Mouse (Mus musculus): ENCODE measurements around the gene Trp53tg5. TPM values are rescaled to one million over a fixed set of nuclear protein-coding genes. Genes with fewer than 3 reads are reported as not detected.

Trp53tg5 gene
- polyA plus RNA-seq, 1 experiment from 2014 or later, result not detected

DNA sequence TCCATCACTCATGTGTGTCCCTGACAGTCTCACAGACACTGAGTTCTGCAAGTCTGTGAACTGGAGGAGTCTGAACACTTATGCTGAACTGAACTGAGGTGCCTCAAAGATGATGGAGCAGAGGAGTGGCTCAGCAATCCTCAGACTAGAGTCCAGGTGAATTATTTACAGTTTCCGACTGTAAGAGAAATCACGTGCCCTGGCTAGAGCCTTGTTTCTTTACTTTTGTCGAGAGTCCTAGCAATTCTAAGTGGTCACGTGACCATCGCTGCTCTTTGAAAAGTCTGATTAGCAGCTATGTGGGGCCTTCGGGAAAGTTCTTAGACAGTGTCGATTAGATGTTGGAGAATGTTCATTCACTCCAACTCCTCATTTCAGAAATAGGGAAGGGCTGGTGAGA lies 15.6 kb downstream of the Trp53tg5 start:
- Histone ChIP-seq H3K27me3 (no peaks in the 10 kb centered on the region; the same call in 1 of the 2 replicates), H3K4me2 (no peak overlapping the region), H3K4me3 (no peak overlapping the region), H3K4me1 (replicated peaks) (peaks cover 43% of the 10 kb centered on the region), H3K36me3 (no peaks in the 10 kb centered on the region), H3K9ac (no peak overlapping the region), H3K9me3 (replicated peaks) (no peaks in the 10 kb centered on the region), H3K27ac (no peak overlapping the region)
- WGBS, result 51% methylated on average over 7 of the region's 7 CpGs
- ATAC-seq (replicated peaks; ENCODE audit: insufficient number of reproducible peaks, insufficient read depth, low FRiP score, low read depth), result no peak

DNA sequence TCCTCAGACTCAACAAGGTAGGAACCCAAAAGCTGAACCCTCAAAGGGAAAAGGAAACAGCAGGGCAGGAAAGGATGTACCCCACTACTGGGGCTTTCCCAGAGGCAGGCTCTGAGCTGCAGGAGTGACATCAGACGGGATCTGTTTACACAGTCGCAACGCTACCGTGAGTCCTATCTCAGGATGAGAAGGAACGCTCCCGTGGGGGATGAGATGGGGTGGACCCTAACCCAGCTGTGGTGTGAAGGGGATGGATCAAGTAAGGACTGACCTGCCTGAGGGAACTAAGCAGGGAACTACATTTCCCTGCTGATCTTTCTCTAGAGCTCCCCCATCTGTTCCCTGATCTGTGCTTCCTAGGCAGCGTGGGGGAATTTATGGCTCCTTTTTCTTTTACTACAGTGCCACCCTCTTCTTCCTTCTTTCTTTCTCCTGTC lies 16.6 kb downstream of the Trp53tg5 start, which contains the start of gene Sys1:
Gene Sys1 (plus strand): TSS at position 101 of the 437 bp plus-strand sequence.
- no peak for ATAC-seq (replicated peaks; ENCODE audit: insufficient number of reproducible peaks, insufficient read depth, low FRiP score, low read depth)
- peak within 1 kb of the TSS; percentile 31 for H3K4me2 ChIP-seq
- peak within 1 kb of the TSS; percentile 67; the same call in 1 of the 2 replicates for H3K27ac ChIP-seq
- no peaks in the 10 kb centered on the region for H3K36me3 ChIP-seq
- H3K9ac ChIP-seq, result peak within 1 kb of the TSS; percentile 15; the same call in 1 of the 2 replicates
- peak within 1 kb of the TSS; percentile 19 for H3K4me3 ChIP-seq
- 5% methylated on average over 7 of the region's 7 CpGs for WGBS
- no peaks in the 10 kb centered on the region for H3K9me3 ChIP-seq (replicated peaks)
- no peaks in the 10 kb centered on the region; the same call in 1 of the 2 replicates for H3K27me3 ChIP-seq
- peaks cover 51% of the 10 kb centered on the region for H3K4me1 ChIP-seq (replicated peaks)

DNA sequence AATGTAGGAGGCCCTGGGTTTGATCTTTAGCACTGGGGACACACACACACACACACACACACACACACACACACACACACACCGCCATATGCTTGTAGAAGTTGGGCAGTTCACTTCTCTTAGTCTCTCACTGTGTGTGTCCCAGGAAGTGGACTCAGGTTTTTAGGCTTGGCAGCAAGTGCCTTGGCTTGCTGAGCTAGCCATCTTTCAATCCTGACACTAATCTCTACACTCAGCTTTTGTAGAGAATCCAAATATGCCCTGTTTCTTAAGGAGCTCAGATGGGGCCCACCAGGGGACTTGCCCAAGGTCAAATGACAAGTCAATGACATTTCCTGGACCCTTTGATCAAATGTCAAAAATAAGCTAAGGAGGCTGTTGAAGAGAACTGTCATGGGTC lies 17.1 kb downstream of the Trp53tg5 start:
- Histone ChIP-seq H3K4me3 (no peak overlapping the region), H3K9me3 (replicated peaks) (no peaks in the 10 kb centered on the region), H3K4me2 (peak overlapping the region; percentile 31), H3K36me3 (no peaks in the 10 kb centered on the region), H3K27ac (peak overlapping the region; percentile 4; the same call in 1 of the 2 replicates), H3K27me3 (no peaks in the 10 kb centered on the region; the same call in 1 of the 2 replicates), H3K9ac (no peak overlapping the region), H3K4me1 (replicated peaks) (peaks cover 52% of the 10 kb centered on the region)
- ATAC-seq (replicated peaks; ENCODE audit: insufficient number of reproducible peaks, insufficient read depth, low FRiP score, low read depth), result no peak
- WGBS, result 88% methylated on average over 1 of the region's 1 CpGs

DNA sequence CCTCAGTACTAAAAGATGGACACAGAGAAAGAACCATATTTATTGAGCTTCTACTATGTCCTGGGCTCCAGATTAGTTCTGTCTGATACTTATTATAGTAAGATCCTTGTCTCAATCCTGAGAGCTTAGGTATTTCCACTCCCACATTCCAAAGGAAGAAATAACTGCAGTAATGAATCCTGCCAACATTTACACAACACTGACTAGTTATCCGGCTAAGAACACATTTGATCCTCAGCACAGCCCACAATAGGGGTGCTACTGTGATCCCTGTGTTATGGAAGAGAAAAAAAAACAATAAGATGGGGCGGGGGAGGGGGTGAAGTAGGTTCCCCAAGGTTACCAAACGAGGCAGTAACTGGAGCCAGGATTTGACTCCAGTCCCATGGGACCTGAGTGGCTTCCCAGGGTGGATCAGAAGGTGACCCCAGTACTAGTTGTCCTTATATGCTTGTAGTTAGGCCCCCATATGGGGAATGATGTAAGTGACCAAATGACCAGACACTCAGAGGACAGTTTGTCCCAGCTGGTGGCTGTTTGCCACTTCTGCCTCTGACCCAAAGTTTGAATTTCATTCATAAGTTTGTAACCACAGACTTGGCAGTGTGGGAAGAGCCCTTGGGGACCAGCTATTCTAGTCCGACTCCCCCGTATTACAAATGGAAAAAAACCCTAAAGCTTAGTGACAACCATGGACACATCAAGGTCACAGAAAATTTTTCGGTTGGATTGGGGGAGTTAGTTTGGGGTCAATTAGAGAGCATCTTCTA lies 17.9 kb downstream of the Trp53tg5 start:
- peaks cover 54% of the 10 kb centered on the region for H3K4me1 ChIP-seq (replicated peaks)
- no peaks in the 10 kb centered on the region for H3K9me3 ChIP-seq (replicated peaks)
- H3K4me2 ChIP-seq, result no peak overlapping the region
- H3K27me3 ChIP-seq, result no peaks in the 10 kb centered on the region; the same call in 1 of the 2 replicates
- H3K36me3 ChIP-seq, result no peaks in the 10 kb centered on the region
- 63% methylated on average over 6 of the region's 6 CpGs for WGBS
- no peak for ATAC-seq (replicated peaks; ENCODE audit: insufficient number of reproducible peaks, insufficient read depth, low FRiP score, low read depth)
- no peak overlapping the region for H3K9ac ChIP-seq
- H3K27ac ChIP-seq, result peak overlapping the region; percentile 67
- H3K4me3 ChIP-seq, result no peak overlapping the region

DNA sequence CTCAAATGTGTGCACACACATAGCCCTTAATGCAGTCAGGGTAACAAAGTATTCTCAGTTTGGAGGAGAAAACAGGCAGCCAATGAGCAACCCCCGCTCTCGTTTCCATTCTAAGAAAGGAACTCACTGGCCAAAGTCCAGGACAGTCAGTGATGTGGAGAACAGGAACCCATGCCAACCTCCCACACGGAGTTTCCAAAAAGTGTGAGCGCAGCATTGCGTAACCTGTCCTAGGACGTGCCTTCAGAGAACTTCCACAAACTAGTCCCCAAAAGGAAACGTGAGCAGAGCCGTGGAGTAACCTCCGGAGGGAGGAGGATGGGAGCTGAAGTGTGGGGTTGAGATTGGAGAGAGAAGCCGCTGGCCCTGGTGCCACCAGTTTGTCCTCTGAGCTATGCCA lies 18.7 kb downstream of the Trp53tg5 start:
- peaks cover 55% of the 10 kb centered on the region for H3K4me1 ChIP-seq (replicated peaks)
- no peaks in the 10 kb centered on the region; the same call in 1 of the 2 replicates for H3K27me3 ChIP-seq
- WGBS, result 30% methylated on average over 10 of the region's 10 CpGs
- H3K36me3 ChIP-seq, result no peaks in the 10 kb centered on the region
- peak; percentile 15; the same call in 1 of the 2 replicates for ATAC-seq (replicated peaks; ENCODE audit: insufficient number of reproducible peaks, insufficient read depth, low FRiP score, low read depth)
- no peak overlapping the region for H3K9ac ChIP-seq
- peak overlapping the region; percentile 24 for H3K4me2 ChIP-seq
- no peak overlapping the region for H3K4me3 ChIP-seq
- peak overlapping the region; percentile 67 for H3K27ac ChIP-seq
- H3K9me3 ChIP-seq (replicated peaks), result no peaks in the 10 kb centered on the region

DNA sequence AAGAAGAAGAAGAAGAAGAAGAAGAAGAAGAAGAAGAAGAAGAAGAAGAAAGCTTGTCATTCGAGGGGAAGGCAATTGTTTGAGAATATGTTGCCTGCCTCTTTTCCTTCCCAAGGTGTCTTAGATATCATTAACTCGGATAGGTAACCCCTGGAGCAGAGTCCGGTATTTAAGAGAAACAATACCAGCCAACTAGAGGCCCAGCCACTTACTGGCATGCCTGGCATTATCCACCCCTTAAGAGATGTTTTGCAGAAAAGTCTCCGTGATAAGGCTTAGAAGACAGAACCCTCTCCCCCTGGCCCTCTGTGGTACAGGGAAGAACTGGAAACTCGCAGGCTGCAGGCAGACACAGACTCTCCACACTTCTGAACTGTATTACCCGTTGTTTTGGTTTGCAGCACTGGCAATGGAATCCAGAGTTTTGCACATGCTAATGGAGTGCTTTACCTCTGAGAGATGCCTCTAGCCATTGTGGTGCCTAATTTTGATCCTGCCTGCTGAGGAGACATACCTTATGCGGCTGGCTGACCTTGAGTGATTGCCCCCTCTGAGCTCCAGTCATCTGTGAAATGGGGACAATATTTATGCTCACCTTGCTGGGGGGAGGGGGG lies 19.5 kb downstream of the Trp53tg5 start:
- Histone ChIP-seq H3K4me3 (no peak overlapping the region), H3K4me1 (replicated peaks) (peaks cover 63% of the 10 kb centered on the region), H3K27ac (no peak overlapping the region; the same call in 1 of the 2 replicates), H3K36me3 (no peaks in the 10 kb centered on the region), H3K4me2 (no peak overlapping the region), H3K9me3 (replicated peaks) (no peaks in the 10 kb centered on the region), H3K27me3 (no peaks in the 10 kb centered on the region; the same call in 1 of the 2 replicates), H3K9ac (no peak overlapping the region)
- WGBS, result 57% methylated on average over 7 of the region's 7 CpGs
- ATAC-seq (replicated peaks; ENCODE audit: insufficient number of reproducible peaks, insufficient read depth, low FRiP score, low read depth), result no peak

DNA sequence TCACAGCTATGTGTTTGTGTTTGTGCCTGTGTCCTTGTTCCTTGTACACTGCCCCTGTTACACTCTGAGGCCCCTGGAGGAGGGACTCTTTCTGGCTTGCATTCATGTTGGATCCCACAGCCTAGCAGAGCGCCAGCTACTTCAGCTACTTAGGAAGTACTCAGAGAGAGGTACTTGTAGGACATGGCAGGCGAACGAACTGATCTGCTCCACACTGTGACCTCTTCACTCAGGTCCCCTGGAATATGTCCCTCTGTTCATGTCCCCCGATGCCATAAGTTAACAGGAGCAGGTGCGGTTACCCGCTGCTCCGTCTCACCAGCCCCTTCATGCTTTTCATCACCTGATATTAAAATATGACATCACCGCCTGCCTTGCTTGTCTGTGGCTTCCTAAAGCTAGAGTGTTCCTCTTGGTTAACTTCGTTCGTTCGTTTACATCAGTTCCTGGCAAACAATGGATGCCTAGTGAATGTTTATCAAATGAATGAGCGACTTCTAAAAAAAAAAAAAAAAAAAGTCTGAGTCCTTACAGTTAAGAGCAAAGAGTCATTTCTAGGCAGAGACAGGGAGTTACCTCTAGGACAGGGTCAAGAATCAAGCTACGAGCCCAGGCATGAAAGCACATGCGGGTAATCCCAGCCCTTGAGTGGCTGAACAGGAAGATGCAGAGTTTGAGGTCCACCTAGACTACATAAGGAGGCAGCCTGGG lies 20.3 kb downstream of the Trp53tg5 start:
- 33% methylated on average over 14 of the region's 14 CpGs for WGBS
- H3K4me3 ChIP-seq, result no peak overlapping the region
- H3K9ac ChIP-seq, result no peak overlapping the region
- H3K4me1 ChIP-seq (replicated peaks), result peaks cover 67% of the 10 kb centered on the region
- H3K27ac ChIP-seq, result peak overlapping the region; percentile 71
- no peaks in the 10 kb centered on the region for H3K36me3 ChIP-seq
- peak overlapping the region; percentile 6 for H3K4me2 ChIP-seq
- peak; percentile 78 for ATAC-seq (replicated peaks; ENCODE audit: insufficient number of reproducible peaks, insufficient read depth, low FRiP score, low read depth)
- no peaks in the 10 kb centered on the region for H3K9me3 ChIP-seq (replicated peaks)
- no peaks in the 10 kb centered on the region; the same call in 1 of the 2 replicates for H3K27me3 ChIP-seq

DNA sequence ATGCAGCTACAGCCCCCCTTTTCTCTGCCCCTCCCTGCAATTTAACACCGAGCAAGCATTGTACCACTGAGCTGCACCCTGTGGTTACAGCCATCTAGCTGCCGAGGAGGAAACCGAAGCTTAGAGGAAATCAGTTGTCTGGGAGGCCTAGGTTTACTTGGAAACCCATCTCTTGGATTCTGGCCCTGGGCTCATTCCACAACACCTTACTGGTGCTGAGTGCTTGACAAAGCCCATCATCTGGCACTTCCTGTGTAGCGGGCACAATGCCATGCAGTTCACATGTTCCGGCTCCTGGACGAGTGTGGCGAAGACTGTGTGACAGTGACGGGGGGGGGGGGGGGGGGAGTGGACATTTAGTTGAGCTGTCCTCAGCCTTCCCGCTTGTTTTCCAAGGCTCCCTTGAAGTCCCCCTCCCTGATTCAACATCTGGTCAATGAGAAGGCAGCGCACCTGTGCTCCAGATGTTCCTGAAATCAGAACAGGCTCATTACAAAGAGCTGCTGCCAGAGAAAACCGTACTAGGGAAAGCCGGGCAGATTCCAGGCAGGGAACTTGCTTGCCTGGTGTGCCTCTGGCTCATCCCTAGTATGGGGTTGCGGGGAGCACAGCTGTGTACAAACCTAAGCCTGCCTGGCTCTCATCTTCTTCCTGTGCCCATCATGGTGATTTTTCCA lies 21.4 kb downstream of the Trp53tg5 start:
- Histone ChIP-seq H3K9ac (no peak overlapping the region), H3K36me3 (no peaks in the 10 kb centered on the region), H3K4me2 (peak overlapping the region; percentile 6), H3K27ac (peak overlapping the region; percentile 71), H3K4me3 (no peak overlapping the region), H3K4me1 (replicated peaks) (peaks cover 66% of the 10 kb centered on the region), H3K9me3 (replicated peaks) (no peaks in the 10 kb centered on the region), H3K27me3 (no peaks in the 10 kb centered on the region; the same call in 1 of the 2 replicates)
- ATAC-seq (replicated peaks; ENCODE audit: insufficient number of reproducible peaks, insufficient read depth, low FRiP score, low read depth), result no peak; the same call in 1 of the 2 replicates
- WGBS, result 24% methylated on average over 13 of the region's 13 CpGs

DNA sequence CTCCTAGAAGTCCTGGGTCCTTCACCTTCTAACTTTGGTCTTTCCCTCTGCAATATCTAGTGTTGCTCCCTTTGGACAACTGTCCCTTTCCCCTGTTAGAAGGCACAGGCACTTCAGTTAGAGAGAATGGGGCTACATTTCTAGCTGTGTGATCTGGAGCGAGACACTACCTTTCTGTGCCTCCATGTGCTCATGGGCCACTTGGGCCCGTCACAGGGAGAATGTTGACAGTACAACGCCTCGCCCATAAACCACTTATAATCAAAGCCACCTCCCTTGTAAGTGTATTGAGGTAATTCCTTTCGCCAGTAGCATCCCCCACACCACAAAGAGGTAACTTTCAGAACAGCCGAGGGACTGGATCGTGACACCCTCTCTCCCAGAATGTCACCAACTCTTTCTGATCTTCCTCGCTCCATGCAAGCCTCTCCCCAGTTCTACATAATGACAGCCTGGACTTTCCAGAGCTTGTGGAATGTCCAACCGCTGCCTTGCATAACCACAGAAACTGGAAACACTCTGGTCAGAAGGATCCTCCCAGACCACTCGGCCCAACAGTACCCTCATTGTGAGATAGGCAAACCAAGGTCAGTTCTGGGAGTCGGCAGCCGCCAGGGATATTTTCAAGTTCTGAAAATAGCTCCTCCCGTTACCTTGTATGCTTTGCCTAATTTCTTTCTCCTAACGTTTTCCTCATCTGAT lies 24.0 kb downstream of the Trp53tg5 start:
- WGBS, result 53% methylated on average over 14 of the region's 14 CpGs
- H3K36me3 ChIP-seq, result no peaks in the 10 kb centered on the region
- H3K9me3 ChIP-seq (replicated peaks), result no peaks in the 10 kb centered on the region
- H3K4me2 ChIP-seq, result peak overlapping the region; percentile 19
- peaks cover 43% of the 10 kb centered on the region for H3K4me1 ChIP-seq (replicated peaks)
- no peak overlapping the region; the same call in 1 of the 2 replicates for H3K9ac ChIP-seq
- H3K4me3 ChIP-seq, result no peak overlapping the region
- H3K27ac ChIP-seq, result peak overlapping the region; percentile 31; the same call in 1 of the 2 replicates
- peaks cover 17% of the 10 kb centered on the region for H3K27me3 ChIP-seq
- ATAC-seq (replicated peaks; ENCODE audit: insufficient number of reproducible peaks, insufficient read depth, low FRiP score, low read depth), result no peak

DNA sequence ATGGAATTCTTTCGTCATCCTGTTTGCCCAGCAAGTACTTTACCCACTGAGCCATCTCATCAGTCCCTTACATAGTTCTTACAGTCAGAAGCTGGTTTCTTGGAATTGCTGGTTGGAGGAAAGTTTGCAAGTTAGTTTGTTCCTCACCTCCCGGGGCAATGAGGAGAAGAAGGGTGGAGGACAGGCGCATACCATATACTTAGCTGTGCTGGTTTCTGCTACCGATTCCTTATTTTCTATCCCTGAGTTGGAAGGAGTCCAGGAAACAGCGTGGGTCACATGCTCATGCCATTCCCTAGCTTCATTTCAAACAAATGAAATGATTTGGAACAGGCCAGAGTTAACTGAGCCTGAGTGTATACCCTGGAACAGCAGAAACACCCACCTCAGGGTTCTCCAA lies 24.6 kb downstream of the Trp53tg5 start:
- no peaks in the 10 kb centered on the region for H3K9me3 ChIP-seq (replicated peaks)
- peaks cover 23% of the 10 kb centered on the region for H3K27me3 ChIP-seq
- ATAC-seq (replicated peaks; ENCODE audit: insufficient number of reproducible peaks, insufficient read depth, low FRiP score, low read depth), result no peak
- no peak overlapping the region for H3K4me3 ChIP-seq
- 53% methylated on average over 5 of the region's 5 CpGs for WGBS
- no peak overlapping the region for H3K9ac ChIP-seq
- no peaks in the 10 kb centered on the region for H3K36me3 ChIP-seq
- peak overlapping the region; percentile 31; the same call in 1 of the 2 replicates for H3K27ac ChIP-seq
- peaks cover 38% of the 10 kb centered on the region for H3K4me1 ChIP-seq (replicated peaks)
- no peak overlapping the region for H3K4me2 ChIP-seq
